Mouse (Mus musculus) C2C12 (cell line): ENCODE measurements around the gene Camkv. TPM values are rescaled to one million over a fixed set of nuclear protein-coding genes. Genes with fewer than 3 reads are reported as not detected.
A peak's percentile ranks its signal among the peaks of the same experiment; 100 is the strongest.

Source experiments
- H3K27me3 ChIP-seq: one replicate; pipeline ENCODE4 v1.6.1; 2011; ENCODE audit not compliant: control insufficient read depth, insufficient read depth, insufficient read length
- H3K36me3 ChIP-seq: one replicate; pipeline ENCODE4 v1.6.1; 2011; ENCODE audit not compliant: control insufficient read depth, insufficient read depth
- H3K4me3 ChIP-seq: one replicate; pipeline ENCODE4 v1.5.1; 2011; ENCODE audit warnings: mild to moderate bottlenecking, control low read depth; ENCODE audit not compliant: poor library complexity, insufficient read depth, severe bottlenecking
- H3K79me2 ChIP-seq: one replicate; pipeline ENCODE4 v1.6.1; 2011; ENCODE audit not compliant: control insufficient read depth, insufficient read depth
- H3K79me3 ChIP-seq: one replicate; pipeline ENCODE4 v1.6.1; 2011; ENCODE audit warnings: low read depth, control low read depth
- H3ac ChIP-seq: one replicate; pipeline ENCODE3; 2011; ENCODE audit warnings: low read depth; ENCODE audit not compliant: control insufficient read depth, insufficient read length
- CEBPB ChIP-seq: IDR thresholded peaks from one replicate; pipeline ENCODE4 v1.6.1; 2011; ENCODE audit warnings: low read depth, mild to moderate bottlenecking, control low read depth, moderate library complexity
- CTCF ChIP-seq: IDR thresholded peaks from one replicate; pipeline ENCODE4 v1.5.1; 2011; ENCODE audit not compliant: control insufficient read depth, insufficient read depth, insufficient read length
- FOSL1 ChIP-seq: IDR thresholded peaks from one replicate; pipeline ENCODE4 v1.8.0; 2011; ENCODE audit warnings: mild to moderate bottlenecking, low read length; ENCODE audit not compliant: poor library complexity, insufficient read depth, severe bottlenecking
- MAX ChIP-seq: IDR thresholded peaks from one replicate; pipeline ENCODE4 v1.6.1; 2011; ENCODE audit warnings: mild to moderate bottlenecking, control low read depth
- MYOD1 ChIP-seq: IDR thresholded peaks from one replicate; pipeline ENCODE4 v1.6.1; 2011; ENCODE audit warnings: low read depth; ENCODE audit not compliant: control insufficient read depth, insufficient read length
- MYOG ChIP-seq: IDR thresholded peaks from one replicate; pipeline ENCODE4 v1.6.1; 2011; ENCODE audit not compliant: control insufficient read depth, insufficient read length; ENCODE audit errors: extremely low read depth
- USF1 ChIP-seq: IDR thresholded peaks from one replicate; pipeline ENCODE4 v1.6.1; 2011; ENCODE audit warnings: low read depth, mild to moderate bottlenecking, control low read depth, moderate library complexity
- polyA plus RNA-seq: library from polyadenylated mRNA; unstranded; fragments of >200 nt; fragmentation: generic; extraction: Trizol; gene quantifications from one replicate; pipeline ENCODE4 v1.2.1, GENCODE M21; 2012; ENCODE audit warnings: missing spikeins

Gene Camkv
- polyA plus RNA-seq, 1 experiment: 0.07 TPM

- Histone ChIP-seq H3K27me3 (no peaks in the 10 kb centered on the region), H3ac (no peak overlapping the region), H3K79me2 (no peaks in the 10 kb centered on the region), H3K4me3 (no peak overlapping the region), H3K79me3 (no peaks in the 10 kb centered on the region), H3K36me3 (peaks cover 47% of the 10 kb centered on the region)
- TF ChIP-seq MYOD1: no peak
- TF ChIP-seq CEBPB: no peak
- no peak for TF ChIP-seq MYOG
- no peak for TF ChIP-seq USF1
- no peak for TF ChIP-seq MAX
Observed at GRCm38 (mm10) chr9:107962916-107963315, 27.4 kb downstream of the Camkv start.

- H3K27me3 ChIP-seq: no peaks in the 10 kb centered on the region
- H3K79me2 ChIP-seq: no peaks in the 10 kb centered on the region
- H3K79me3 ChIP-seq: no peaks in the 10 kb centered on the region
- H3K4me3 ChIP-seq: no peak overlapping the region
- TF ChIP-seq CTCF (peak; percentile 70), MYOD1 (no peak)
- peaks cover 44% of the 10 kb centered on the region for H3K36me3 ChIP-seq
- H3ac ChIP-seq: no peak overlapping the region
Observed at GRCm38 (mm10) chr9:107963700-107964099, 28.2 kb downstream of the Camkv start.

DNA sequence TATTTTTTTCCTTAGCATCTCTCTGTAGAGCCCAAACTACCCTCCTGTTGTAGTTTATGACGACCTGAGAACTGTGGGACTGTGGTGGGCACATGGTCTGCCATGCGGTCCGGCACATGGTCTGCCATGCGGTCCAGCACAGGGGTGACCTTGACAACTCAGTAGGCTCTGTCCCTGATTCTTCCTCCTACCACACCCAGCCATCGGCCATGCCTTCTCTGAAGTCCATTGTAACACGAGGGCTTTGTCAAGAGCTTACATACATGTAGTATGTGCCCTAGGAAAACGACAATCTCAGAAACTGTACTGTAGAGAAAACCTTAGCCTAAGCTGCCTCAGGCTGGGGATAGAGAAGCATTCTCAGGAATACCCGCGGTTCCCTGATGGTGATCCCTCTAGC lies 29.2 kb downstream of the Camkv start:
- Histone ChIP-seq H3K79me3 (no peaks in the 10 kb centered on the region), H3K36me3 (peaks cover 39% of the 10 kb centered on the region), H3K4me3 (no peak overlapping the region), H3ac (no peak overlapping the region), H3K79me2 (no peaks in the 10 kb centered on the region), H3K27me3 (no peaks in the 10 kb centered on the region)
- TF ChIP-seq MAX (no peak), USF1 (no peak), CEBPB (no peak), CTCF (no peak), MYOG (no peak), MYOD1 (no peak), FOSL1 (no peak)

DNA sequence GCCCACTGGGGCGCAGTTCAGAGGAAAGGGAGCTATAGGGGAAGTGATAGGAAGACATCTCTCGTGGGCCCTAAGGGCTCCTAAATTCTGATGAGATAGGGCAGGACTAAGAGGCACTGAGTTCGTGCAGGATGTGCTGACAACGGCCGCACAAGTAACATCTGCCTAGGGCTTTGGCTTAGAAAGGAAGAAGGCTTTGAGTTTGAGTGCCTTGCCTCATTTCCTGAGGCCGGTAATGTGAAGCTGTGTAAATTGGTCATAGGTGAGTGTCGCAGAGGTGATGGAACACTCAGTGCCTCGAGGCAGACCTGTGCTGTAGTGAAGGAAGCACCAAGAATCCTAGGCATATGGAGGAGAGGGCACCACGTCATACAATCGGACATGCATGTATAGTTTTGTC lies 31.2 kb downstream of the Camkv start:
- Histone ChIP-seq H3ac (no peak overlapping the region), H3K79me3 (no peaks in the 10 kb centered on the region), H3K27me3 (no peaks in the 10 kb centered on the region), H3K36me3 (peaks cover 39% of the 10 kb centered on the region), H3K79me2 (no peaks in the 10 kb centered on the region), H3K4me3 (no peak overlapping the region)
- TF ChIP-seq MAX: no peak
- TF ChIP-seq CTCF: no peak
- no peak for TF ChIP-seq USF1
- no peak for TF ChIP-seq MYOD1

- Histone ChIP-seq H3ac (no peak overlapping the region), H3K27me3 (no peaks in the 10 kb centered on the region), H3K36me3 (peaks cover 32% of the 10 kb centered on the region), H3K4me3 (no peak overlapping the region), H3K79me3 (no peaks in the 10 kb centered on the region), H3K79me2 (no peaks in the 10 kb centered on the region)
- TF ChIP-seq MYOD1 (no peak), FOSL1 (no peak), MYOG (no peak), CTCF (no peak), USF1 (no peak), MAX (no peak), CEBPB (no peak)
Observed at GRCm38 (mm10) chr9:107967437-107967836, 32.0 kb downstream of the Camkv start.

DNA sequence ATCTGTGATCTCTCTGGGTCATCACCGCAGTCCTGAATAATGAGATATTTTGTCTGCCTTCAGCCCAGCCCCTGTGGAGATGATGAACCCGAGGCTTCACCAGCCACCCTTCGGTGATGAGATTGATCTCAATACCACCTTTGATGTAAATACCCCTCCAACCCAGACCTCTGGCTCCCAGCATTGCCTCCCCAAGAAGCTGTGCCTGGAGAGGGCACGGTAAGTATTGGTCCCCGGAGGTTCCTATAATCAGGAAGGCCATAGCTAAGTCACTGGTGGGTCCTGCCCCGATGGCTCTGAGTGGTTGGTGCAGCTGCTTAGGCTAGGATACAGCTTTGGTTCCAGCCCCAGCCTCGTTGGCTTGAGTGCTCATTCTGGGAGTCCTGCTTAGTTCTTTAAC lies 33.1 kb downstream of the Camkv start:
- no peaks in the 10 kb centered on the region for H3K79me3 ChIP-seq
- H3K36me3 ChIP-seq: peaks cover 22% of the 10 kb centered on the region
- TF ChIP-seq MAX: no peak
- TF ChIP-seq MYOD1: no peak
- TF ChIP-seq MYOG: no peak
- no peak for TF ChIP-seq FOSL1
- no peak for TF ChIP-seq USF1
- no peak for TF ChIP-seq CTCF
- no peak for TF ChIP-seq CEBPB
- no peak overlapping the region for H3K4me3 ChIP-seq
- no peak overlapping the region for H3ac ChIP-seq
- no peaks in the 10 kb centered on the region for H3K27me3 ChIP-seq
- H3K79me2 ChIP-seq: no peaks in the 10 kb centered on the region
